Mouse (Mus musculus) ZHBTc4 (cell line): ENCODE measurements around the gene Usp30.

Experiments
- DNase-seq: peaks from one replicate; pipeline ENCODE4 v3.0.0-alpha.2; 2011; ENCODE audit warnings: low read depth, low spot score

Usp30 gene

DNA sequence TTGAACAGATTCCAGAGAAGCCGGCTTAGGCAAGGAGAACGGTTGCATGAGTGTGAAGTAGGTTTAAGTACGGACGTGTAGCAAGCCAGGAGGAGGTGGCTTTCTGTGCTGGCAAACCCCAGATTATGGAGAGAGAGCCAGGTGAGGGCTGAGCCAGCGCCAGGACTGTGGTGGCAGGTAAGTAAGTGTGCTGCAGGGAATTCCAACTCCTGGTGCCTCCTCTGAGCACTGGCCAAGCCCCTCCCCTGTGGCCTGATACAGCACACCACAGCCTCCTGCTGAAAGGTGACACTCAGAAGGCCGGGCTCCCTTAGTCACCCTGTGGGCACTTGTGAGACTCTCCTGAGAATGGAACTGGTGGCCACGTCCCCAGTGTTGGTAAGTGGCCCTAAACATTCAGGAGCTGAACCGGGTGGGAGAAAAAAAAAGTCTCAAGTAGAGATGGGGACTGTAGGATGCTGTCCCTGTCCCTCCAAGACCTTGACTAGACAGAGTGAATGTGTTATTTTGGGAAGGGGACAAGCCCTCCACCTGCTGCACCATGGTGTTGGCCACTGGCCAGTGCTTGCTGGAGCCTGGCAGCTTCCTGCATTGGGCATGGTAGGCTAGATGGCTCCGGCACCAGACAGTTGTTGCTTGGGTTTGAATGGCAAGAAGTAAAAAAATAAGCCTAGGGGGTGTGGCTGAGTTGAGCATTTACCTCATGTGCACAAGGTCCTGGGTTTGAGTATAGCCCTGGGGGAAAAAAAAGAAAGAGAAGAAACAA, 90.1 kb downstream of the Usp30 start:
- DNase-seq = no peak

GRCm38 (mm10) chr5:114157236-114157635, 92.0 kb downstream of the Usp30 start:
- no peak for DNase-seq

DNA sequence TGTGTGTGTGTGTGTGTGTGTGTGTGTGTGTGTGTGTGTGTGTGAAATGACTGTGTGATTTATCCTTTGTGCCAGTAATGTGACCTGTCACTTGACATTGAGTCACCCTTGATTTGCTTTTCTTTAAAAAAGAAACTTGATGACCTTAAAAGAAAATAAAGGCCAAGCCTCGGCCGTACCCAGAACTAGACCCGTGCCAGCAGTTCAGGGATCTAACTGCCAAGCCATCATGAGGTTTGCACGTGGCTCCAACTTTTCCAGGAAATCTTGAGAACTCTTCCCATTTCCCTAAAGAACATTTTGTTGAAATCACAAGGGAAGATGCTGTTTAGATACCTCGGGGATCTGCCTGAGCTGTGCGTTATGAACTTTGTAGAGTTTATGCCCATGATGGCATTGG, 96.2 kb downstream of the Usp30 start:
- DNase-seq = no peak

DNA sequence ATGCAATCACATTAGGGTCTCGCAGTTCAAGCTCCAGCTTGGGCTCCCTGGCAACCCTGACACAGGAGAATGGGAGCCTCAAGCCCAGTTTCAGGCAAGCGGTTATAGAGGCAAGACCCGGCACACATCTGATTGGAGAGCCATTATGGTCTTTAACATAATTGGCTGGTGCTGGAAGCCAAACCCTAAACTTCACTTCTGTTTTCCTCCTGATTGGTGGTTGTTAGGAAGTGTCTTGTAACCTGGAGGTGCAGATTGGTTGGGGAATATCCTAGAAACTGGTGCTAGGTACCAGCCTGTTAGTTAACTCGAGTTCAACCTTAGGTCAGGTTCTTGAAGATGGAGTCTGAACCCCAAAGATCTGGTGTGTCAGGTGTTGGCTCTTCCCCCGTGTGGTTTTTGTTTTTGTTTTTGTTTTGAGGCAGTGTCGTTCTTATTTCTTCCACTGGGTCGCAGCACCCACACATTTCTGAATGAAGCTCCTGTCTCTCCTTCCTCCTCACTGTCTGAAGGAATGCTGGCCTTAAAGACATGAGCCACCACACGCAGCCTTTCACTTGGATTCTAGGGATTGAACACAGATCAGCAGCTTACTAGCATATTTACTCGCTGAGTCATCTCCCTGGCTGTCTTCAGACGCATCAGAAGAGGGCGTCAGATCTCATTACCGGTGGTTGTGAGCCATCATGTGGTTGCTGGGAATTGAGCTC, 97.0 kb downstream of the Usp30 start:
- peak; percentile 73 for DNase-seq

GRCm38 (mm10) chr5:114163117-114163696, 97.9 kb downstream of the Usp30 start:
- DNase-seq = no peak

DNA sequence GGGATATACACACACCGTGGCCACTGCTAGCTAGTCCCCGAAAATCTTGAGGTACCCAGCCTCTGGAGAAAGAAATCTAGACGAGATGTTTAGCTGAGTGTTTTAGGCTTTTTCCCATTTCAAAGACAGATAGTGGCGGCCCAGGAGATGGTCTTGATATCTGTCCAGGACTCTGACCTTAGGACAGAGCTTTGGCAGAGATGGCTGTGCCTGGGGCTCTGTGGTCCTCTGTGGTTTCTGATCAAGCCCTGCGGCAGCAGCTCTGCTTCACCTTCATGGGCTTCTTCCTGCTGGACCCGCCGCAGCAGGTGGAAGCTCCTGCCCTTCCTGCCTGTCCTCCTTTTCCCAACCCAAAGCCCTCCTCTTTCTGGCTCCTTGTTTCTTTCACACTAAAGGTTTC, 105.1 kb downstream of the Usp30 start:
- no peak for DNase-seq

DNA sequence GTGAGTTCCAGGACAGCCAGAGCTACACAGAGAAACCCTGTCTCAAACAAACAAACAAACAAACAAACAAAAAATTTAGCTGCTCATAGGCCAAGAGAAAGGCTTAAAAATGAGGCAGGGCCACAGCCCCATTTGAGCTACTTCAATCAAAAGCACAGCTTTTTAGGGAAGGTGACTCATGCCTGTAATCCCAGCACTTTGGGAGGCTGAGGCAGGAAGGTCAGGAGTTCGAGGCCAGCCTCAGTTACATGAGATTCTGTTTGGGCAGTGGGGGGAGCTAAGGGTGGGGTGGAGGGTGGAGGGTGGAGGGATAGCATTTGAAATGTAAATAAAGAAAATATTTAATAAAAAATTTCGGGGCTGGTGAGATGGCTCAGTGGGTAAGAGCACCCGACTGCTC, 107.7 kb downstream of the Usp30 start:
- no peak for DNase-seq

- no peak for DNase-seq
These were observed 108.2 kb downstream of the Usp30 start for GRCm38 (mm10) chr5:114173458-114173857.

DNA sequence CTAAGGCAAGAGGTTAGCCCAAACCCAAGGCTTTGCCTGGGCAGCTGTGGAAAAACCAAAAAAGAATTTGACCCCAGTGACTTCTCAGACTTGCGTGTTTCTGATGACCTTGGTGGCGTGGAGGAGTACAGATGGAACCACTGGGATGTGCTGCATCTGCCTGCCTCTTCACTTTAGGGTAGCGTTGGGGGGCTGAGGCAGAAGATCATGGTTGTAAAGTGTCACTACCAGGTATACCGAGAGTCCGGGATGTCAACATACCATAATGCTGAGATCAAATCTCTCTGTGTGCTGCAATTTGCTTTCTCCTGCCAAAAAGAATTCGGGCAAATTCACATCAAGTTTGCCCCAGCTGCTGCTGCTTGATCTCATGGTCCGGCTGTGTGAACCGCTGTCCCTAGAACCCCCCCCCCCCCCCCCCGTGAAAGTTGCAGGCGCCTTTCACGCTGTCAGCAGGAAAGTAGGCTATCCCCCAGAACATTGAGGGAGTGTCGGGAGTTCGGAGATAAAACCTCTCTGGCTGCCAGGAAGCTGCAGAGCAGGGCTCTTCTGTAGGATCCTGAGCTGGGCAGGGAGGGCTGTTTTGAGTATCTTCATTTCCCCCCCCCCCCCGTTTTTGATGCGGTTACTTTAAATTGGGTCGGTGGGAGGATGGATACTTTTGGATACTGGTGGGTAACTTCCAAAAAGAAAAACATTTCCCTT, 108.8 kb downstream of the Usp30 start:
- DNase-seq = no peak
